Mouse (Mus musculus) lung, embryonic 14.5 days (tissue): ENCODE measurements around the gene Cacna1c. TPM values are rescaled to one million over a fixed set of nuclear protein-coding genes. Genes with fewer than 3 reads are reported as not detected.

Experiments
- ATAC-seq: fragments of 200-750 bp; cut with Nextera tagmentation; 2 replicates; pipeline ENCODE4 v1.8.0; 2017; ENCODE audit warnings: mild to moderate bottlenecking, moderate TSS enrichment, moderate library complexity; ENCODE audit not compliant: insufficient read depth
- DNase-seq: peaks from one replicate; pipeline ENCODE4 v3.0.0-alpha.2; 2015
- H3K27ac ChIP-seq: fragments of 300-500 bp; sonication (generic); 2 replicates; pipeline ENCODE4 v1.5.1; 2014; ENCODE audit warnings: low read depth, mild to moderate bottlenecking, moderate library complexity
- H3K27me3 ChIP-seq: fragments of 300-500 bp; sonication (generic); 2 replicates; pipeline ENCODE4 v1.6.1; 2014; ENCODE audit warnings: low read length, control low read depth; ENCODE audit not compliant: insufficient read depth
- H3K36me3 ChIP-seq: fragments of 300-500 bp; sonication (generic); 2 replicates; pipeline ENCODE4 v1.6.1; 2014; ENCODE audit warnings: control low read depth; ENCODE audit not compliant: insufficient read depth
- H3K4me1 ChIP-seq: fragments of 300-500 bp; sonication (generic); 2 replicates; pipeline ENCODE4 v1.6.1; 2014; ENCODE audit warnings: antibody characterized with exemption, control low read depth; ENCODE audit not compliant: insufficient read depth
- H3K4me2 ChIP-seq: fragments of 300-500 bp; sonication (generic); 2 replicates; pipeline ENCODE4 v1.6.1; 2014; ENCODE audit warnings: mild to moderate bottlenecking
- H3K4me3 ChIP-seq: fragments of 300-500 bp; sonication (generic); 2 replicates; pipeline ENCODE4 v1.5.1; 2014; ENCODE audit warnings: low read depth, low read length
- H3K9ac ChIP-seq: fragments of 300-500 bp; sonication (generic); 2 replicates; pipeline ENCODE4 v1.6.1; 2014
- H3K9me3 ChIP-seq: fragments of 300-500 bp; sonication (generic); 2 replicates; pipeline ENCODE4 v1.6.1; 2016; ENCODE audit warnings: low read depth, low read length, control low read depth
- CTCF ChIP-seq: IDR thresholded peaks from 2 replicates; pipeline ENCODE4 v1.5.1; 2016; ENCODE audit warnings: antibody characterized with exemption, low read depth
- WGBS: fragments of 180-500 bp; shearing (Covaris S2); extraction: QIAGEN DNeasy Blood & Tissue Kit; methylation state at CpG from one replicate; pipeline ENCODE4 v1.1.7; 2014; 5-methylcytosine and 5-hydroxymethylcytosine counted together
- polyA plus RNA-seq: library from polyadenylated mRNA; unstranded; fragments of >200 nt; fragmentation: Nextera tagmentation; extraction: Ambion mirVana; gene quantifications from 2 replicates; pipeline ENCODE4 v1.2.1, GENCODE M21; 2014

Gene Cacna1c
- polyA plus RNA-seq, 1 experiment from 2014 or later, result 10.6 TPM

GRCm38 (mm10) chr6:118735145-118735544 is 461.1 kb downstream of the Cacna1c start:
- no peak overlapping the region for H3K9ac ChIP-seq
- no peak for ATAC-seq
- no peaks in the 10 kb centered on the region for H3K9me3 ChIP-seq
- no peak overlapping the region for H3K4me2 ChIP-seq
- H3K27me3 ChIP-seq, result no peaks in the 10 kb centered on the region
- DNase-seq, result no peak
- H3K36me3 ChIP-seq, result no peaks in the 10 kb centered on the region
- TF ChIP-seq CTCF, result no peak
- 80% methylated on average over 3 of the region's 3 CpGs for WGBS
- H3K4me1 ChIP-seq, result peaks cover 4% of the 10 kb centered on the region; the same call in 1 of the 2 replicates
- no peak overlapping the region for H3K27ac ChIP-seq
- H3K4me3 ChIP-seq, result no peak overlapping the region

- peaks cover 7% of the 10 kb centered on the region; the same call in 1 of the 2 replicates for H3K36me3 ChIP-seq
- peak; percentile 65; the same call in 1 of the 2 replicates for ATAC-seq
- DNase-seq, result peak; percentile 45
- WGBS, result 87% methylated on average over 3 of the region's 3 CpGs
- no peak overlapping the region for H3K4me3 ChIP-seq
- H3K9ac ChIP-seq, result no peak overlapping the region
- TF ChIP-seq CTCF, result no peak
- no peaks in the 10 kb centered on the region for H3K27me3 ChIP-seq
- H3K27ac ChIP-seq, result no peak overlapping the region
- H3K4me2 ChIP-seq, result no peak overlapping the region
- H3K9me3 ChIP-seq, result no peaks in the 10 kb centered on the region
- no peaks in the 10 kb centered on the region for H3K4me1 ChIP-seq
These were observed 464.3 kb downstream of the Cacna1c start for GRCm38 (mm10) chr6:118731937-118732336.

- WGBS, result 60% methylated on average over 4 of the region's 4 CpGs
- no peak for ATAC-seq
- no peaks in the 10 kb centered on the region for H3K9me3 ChIP-seq
- H3K36me3 ChIP-seq, result peaks cover 7% of the 10 kb centered on the region; the same call in 1 of the 2 replicates
- H3K27me3 ChIP-seq, result no peaks in the 10 kb centered on the region
- no peak overlapping the region for H3K27ac ChIP-seq
- TF ChIP-seq CTCF, result no peak
- DNase-seq, result no peak
- H3K4me2 ChIP-seq, result no peak overlapping the region
- 0 out of 2 replicates have a peak, but pooled peaks cover 3% of the 10 kb centered on the region for H3K4me1 ChIP-seq
- H3K9ac ChIP-seq, result no peak overlapping the region
- no peak overlapping the region for H3K4me3 ChIP-seq
These were observed 471.3 kb downstream of the Cacna1c start for GRCm38 (mm10) chr6:118724908-118725307.

- DNase-seq, result no peak
- TF ChIP-seq CTCF, result no peak
- ATAC-seq, result no peak
- Histone ChIP-seq H3K27ac (no peak overlapping the region), H3K4me1 (0 out of 2 replicates have a peak, but pooled peaks cover 3% of the 10 kb centered on the region), H3K4me2 (no peak overlapping the region), H3K9ac (no peak overlapping the region), H3K36me3 (peaks cover 4% of the 10 kb centered on the region; the same call in 1 of the 2 replicates), H3K27me3 (no peaks in the 10 kb centered on the region), H3K4me3 (no peak overlapping the region), H3K9me3 (no peaks in the 10 kb centered on the region)
- 84% methylated on average over 6 of the region's 6 CpGs for WGBS
These were observed 471.8 kb downstream of the Cacna1c start for GRCm38 (mm10) chr6:118724388-118724787.

- H3K4me1 ChIP-seq, result 0 out of 2 replicates have a peak, but pooled peaks cover 3% of the 10 kb centered on the region
- DNase-seq (no peak), ATAC-seq (no peak)
- no peak overlapping the region for H3K27ac ChIP-seq
- no peak for TF ChIP-seq CTCF
- H3K4me3 ChIP-seq, result no peak overlapping the region
- 62% methylated on average over 6 of the region's 6 CpGs for WGBS
- H3K9me3 ChIP-seq, result no peaks in the 10 kb centered on the region
- no peak overlapping the region for H3K4me2 ChIP-seq
- H3K36me3 ChIP-seq, result no peaks in the 10 kb centered on the region
- no peaks in the 10 kb centered on the region for H3K27me3 ChIP-seq
- no peak overlapping the region for H3K9ac ChIP-seq
These were observed 473.9 kb downstream of the Cacna1c start for GRCm38 (mm10) chr6:118722336-118722735.

- 48% methylated on average over 1 of the region's 1 CpGs for WGBS
- ATAC-seq, result no peak
These were observed 476.7 kb downstream of the Cacna1c start for GRCm38 (mm10) chr6:118719486-118719885.

GRCm38 (mm10) chr6:118713286-118713685 is 482.9 kb downstream of the Cacna1c start:
- 87% methylated on average over 5 of the region's 5 CpGs for WGBS
- Histone ChIP-seq H3K4me3 (no peak overlapping the region), H3K9me3 (no peaks in the 10 kb centered on the region), H3K36me3 (peaks cover 7% of the 10 kb centered on the region; the same call in 1 of the 2 replicates), H3K27ac (no peak overlapping the region), H3K4me1 (no peaks in the 10 kb centered on the region), H3K27me3 (no peaks in the 10 kb centered on the region), H3K4me2 (no peak overlapping the region), H3K9ac (no peak overlapping the region)
- no peak for DNase-seq
- TF ChIP-seq CTCF, result no peak
- ATAC-seq, result no peak

More at GRCm38 (mm10) chr6:118719486-118719885, 476.7 kb downstream of the Cacna1c start:
- peak; percentile 33 for DNase-seq
- no peak overlapping the region for H3K27ac ChIP-seq
- no peaks in the 10 kb centered on the region for H3K36me3 ChIP-seq
- H3K4me3 ChIP-seq, result no peak overlapping the region
- H3K9me3 ChIP-seq, result no peaks in the 10 kb centered on the region
- H3K4me1 ChIP-seq, result 0 out of 2 replicates have a peak, but pooled peaks cover 3% of the 10 kb centered on the region
- H3K9ac ChIP-seq, result no peak overlapping the region
- no peaks in the 10 kb centered on the region for H3K27me3 ChIP-seq
- H3K4me2 ChIP-seq, result no peak overlapping the region
- no peak for TF ChIP-seq CTCF
